Mouse (Mus musculus) central nervous system, embryonic 18 days (tissue): ENCODE measurements around the gene 1700015G11Rik. TPM values are rescaled to one million over a fixed set of nuclear protein-coding genes. Genes with fewer than 3 reads are reported as not detected.

ENCODE experiments used
- polyA plus RNA-seq: library from polyadenylated mRNA; depleted of rRNA; stranded (reverse); fragments of >200 nt; gene quantifications from 2 replicates; pipeline ENCODE4 v1.2.3, GENCODE M21; 2012; rRNA removed

The 1700015G11Rik gene
- polyA plus RNA-seq, result not detected in 2 replicates

GRCm38 (mm10) chr7:52015628-52016027 is at the start of gene 1700015G11Rik:
TSS of gene 1700015G11Rik (minus strand) at chr7:52015728.

DNA sequence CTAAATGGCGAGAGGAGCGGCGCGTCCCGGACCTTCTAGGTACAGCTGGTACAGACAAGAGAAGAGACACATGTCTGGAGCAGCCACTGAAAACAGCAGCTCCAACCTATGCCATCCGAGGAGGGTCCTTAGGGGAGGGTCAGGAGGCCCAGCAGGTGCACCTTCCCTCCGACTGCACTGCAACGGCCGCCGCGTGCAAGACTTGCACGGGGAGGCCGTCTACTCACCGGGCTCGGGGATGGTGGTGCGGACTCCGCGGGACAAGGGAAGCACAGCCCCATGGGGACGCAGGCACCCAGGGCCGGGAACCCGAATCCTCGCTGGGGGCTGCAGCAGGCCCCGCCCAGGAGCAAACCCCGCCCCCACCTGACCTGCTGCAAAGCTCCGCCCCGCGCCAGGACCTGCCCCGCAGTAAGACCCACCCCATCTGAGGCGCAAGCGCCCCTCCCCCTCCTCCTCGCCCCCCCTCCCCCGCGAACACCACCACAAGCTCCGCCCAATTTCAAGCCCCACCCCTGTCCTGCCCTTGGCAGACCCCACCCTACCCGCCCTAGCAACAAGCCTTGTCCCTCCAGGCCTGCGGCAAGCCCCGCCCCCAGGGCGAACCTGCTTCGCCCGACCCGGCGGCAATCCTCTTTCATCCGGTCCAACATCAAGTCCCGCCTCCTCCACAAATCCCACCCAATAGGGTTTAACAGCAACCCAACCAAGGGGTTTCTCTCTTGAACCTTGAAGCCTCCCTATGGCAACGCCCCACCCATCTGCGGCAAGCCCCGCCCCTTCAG is 9.8 kb downstream of the 1700015G11Rik start, which contains the start of gene Svip:
TSS of gene Svip (minus strand) at position 508 of the 785 bp plus-strand sequence.

Other genes with a start within 250 kb of the 1700015G11Rik start
- 14.0 and 16.2 TPM in 2 replicates for gene Gas2, start 153.7 kb downstream of the 1700015G11Rik start, polyA plus RNA-seq
- gene Fancf, start 153.5 kb downstream of the 1700015G11Rik start, polyA plus RNA-seq, result 10.2 and 10.3 TPM in 2 replicates
- gene Svip, start 9.7 kb downstream of the 1700015G11Rik start, polyA plus RNA-seq, result 19.9 and 20.1 TPM in 2 replicates